Mouse (Mus musculus) neural tube, embryonic 14.5 days (tissue): ENCODE results near the gene Stmn1. TPM values are rescaled to one million over a fixed set of nuclear protein-coding genes. Genes with fewer than 3 reads are reported as not detected.

Source experiments
- microRNA-seq: library from miRNA; unstranded; fragments of <30 nt; microRNA quantifications from one replicate; pipeline ENCODE4, GENCODE M21; 2016
- polyA plus RNA-seq: library from polyadenylated mRNA; unstranded; fragments of >200 nt; fragmentation: Nextera tagmentation; extraction: Ambion mirVana; gene quantifications from 2 replicates; pipeline ENCODE4 v1.2.1, GENCODE M21; 2014

Stmn1 gene
- polyA plus RNA-seq, 1 experiment from 2014 or later, result 5,364 TPM

Small RNAs within 50 kb of the gene (microRNA-seq; reads per million reads assigned to microRNA genes)
- gene Gm23634, result not detected

Other genes starting within 250 kb of the Stmn1 start
- gene Catsper4, start 240.9 kb upstream of the Stmn1 start, polyA plus RNA-seq, result not detected in 2 replicates
- 0.16 TPM in 1 of 2 replicates, not detected in the other for gene Cnksr1, start 229.9 kb upstream of the Stmn1 start, polyA plus RNA-seq
- 0.44 TPM in 1 of 2 replicates, not detected in the other for gene E130218I03Rik, start 224.7 kb upstream of the Stmn1 start, polyA plus RNA-seq
- 12.4 and 15.6 TPM in 2 replicates for gene Zfp593, start 222.7 kb upstream of the Stmn1 start, polyA plus RNA-seq
- not detected in 2 replicates for gene Gm30191, start 221.4 kb upstream of the Stmn1 start, polyA plus RNA-seq
- gene Grrp1, start 214.2 kb upstream of the Stmn1 start, polyA plus RNA-seq, result 13.4 and 15.4 TPM in 2 replicates
- gene Pdik1l, start 180.4 kb upstream of the Stmn1 start, polyA plus RNA-seq, result 38.5 and 43.9 TPM in 2 replicates
- 0.39 and 0.50 TPM in 2 replicates for gene Trim63, start 153.2 kb upstream of the Stmn1 start, polyA plus RNA-seq
- 0.10 and 0.16 TPM in 2 replicates for gene Slc30a2, start 125.1 kb upstream of the Stmn1 start, polyA plus RNA-seq
- 0.31 and 0.53 TPM in 2 replicates for gene Extl1, start 84.5 kb upstream of the Stmn1 start, polyA plus RNA-seq
- gene Pafah2, start 72.0 kb upstream of the Stmn1 start, polyA plus RNA-seq, result 7.7 and 7.8 TPM in 2 replicates
- 9.8 and 13.7 TPM in 2 replicates for gene Paqr7, start 28.4 kb downstream of the Stmn1 start, polyA plus RNA-seq
- gene Aunip, start 42.7 kb downstream of the Stmn1 start, polyA plus RNA-seq, result 0.43 and 0.76 TPM in 2 replicates
- gene Mtfr1l, start 67.1 kb downstream of the Stmn1 start, polyA plus RNA-seq, result 195 and 199 TPM in 2 replicates
- 11.2 and 12.1 TPM in 2 replicates for gene Selenon, start 83.8 kb downstream of the Stmn1 start, polyA plus RNA-seq
- 5.6 and 7.3 TPM in 2 replicates for gene Man1c1, start 236.0 kb downstream of the Stmn1 start, polyA plus RNA-seq